Mouse (Mus musculus) midbrain, embryonic 16.5 days (tissue): Measurements from ENCODE around the gene Arhgap27. TPM values are rescaled to one million over a fixed set of nuclear protein-coding genes. Genes with fewer than 3 reads are reported as not detected.
A peak's percentile ranks its signal among the peaks of the same experiment; 100 is the strongest.

ENCODE experiments used
- ATAC-seq: fragments of 200-750 bp; cut with Nextera tagmentation; 2 replicates; pipeline ENCODE4 v1.8.0; 2017; ENCODE audit warnings: moderate TSS enrichment
- H3K27ac ChIP-seq: fragments of 300-500 bp; sonication (generic); 2 replicates; pipeline ENCODE4 v1.5.1; 2014; ENCODE audit warnings: mild to moderate bottlenecking, low read length, mixed read lengths
- H3K27me3 ChIP-seq: fragments of 300-500 bp; sonication (generic); 2 replicates; pipeline ENCODE4 v1.6.1; 2014; ENCODE audit warnings: low read depth, low read length, mixed read lengths; ENCODE audit not compliant: control insufficient read depth, insufficient read depth
- H3K36me3 ChIP-seq: fragments of 300-500 bp; sonication (generic); 2 replicates; pipeline ENCODE4 v1.6.1; 2014; ENCODE audit warnings: mild to moderate bottlenecking, low read length, moderate library complexity, mixed read lengths; ENCODE audit not compliant: control insufficient read depth, insufficient read depth
- H3K4me1 ChIP-seq: fragments of 300-500 bp; sonication (generic); 2 replicates; pipeline ENCODE4 v1.6.1; 2014; ENCODE audit warnings: mild to moderate bottlenecking, low read length, mixed read lengths; ENCODE audit not compliant: control insufficient read depth, insufficient read depth
- H3K4me2 ChIP-seq: fragments of 300-500 bp; sonication (generic); 2 replicates; pipeline ENCODE4 v1.6.1; 2014; ENCODE audit warnings: mild to moderate bottlenecking, low read length, mixed read lengths
- H3K4me3 ChIP-seq: fragments of 300-500 bp; sonication (generic); 2 replicates; pipeline ENCODE4 v1.5.1; 2014; ENCODE audit warnings: low read depth, mild to moderate bottlenecking, low read length, moderate library complexity, mixed read lengths
- H3K9ac ChIP-seq: fragments of 300-500 bp; sonication (generic); 2 replicates; pipeline ENCODE4 v1.6.1; 2014; ENCODE audit warnings: low read depth, low read length, mixed read lengths
- H3K9me3 ChIP-seq: fragments of 300-500 bp; sonication (generic); replicated peaks from 2 replicates; pipeline ENCODE4 v1.6.1; 2014; ENCODE audit warnings: mild to moderate bottlenecking, low read length, mixed read lengths; ENCODE audit not compliant: control insufficient read depth, poor library complexity, severe bottlenecking
- WGBS: fragments of 180-500 bp; shearing (Covaris S2); extraction: QIAGEN DNeasy Blood & Tissue Kit; methylation state at CpG from one replicate; pipeline ENCODE4 v1.1.7; 2014; 5-methylcytosine and 5-hydroxymethylcytosine counted together
- polyA plus RNA-seq: library from polyadenylated mRNA; unstranded; fragments of >200 nt; fragmentation: Nextera tagmentation; extraction: Ambion mirVana; gene quantifications from 2 replicates; pipeline ENCODE4 v1.2.1, GENCODE M21; 2015

Arhgap27 gene
- polyA plus RNA-seq, 1 experiment from 2014 or later = 4.4 TPM

- H3K9ac ChIP-seq = no peak overlapping the region
- H3K27ac ChIP-seq = no peak overlapping the region
- no peak overlapping the region for H3K4me3 ChIP-seq
- H3K4me1 ChIP-seq = 0 out of 2 replicates have a peak, but pooled peaks cover 3% of the 10 kb centered on the region
- H3K9me3 ChIP-seq = no peaks in the 10 kb centered on the region
- ATAC-seq = no peak
- H3K36me3 ChIP-seq = peaks cover 31% of the 10 kb centered on the region
- 88% methylated on average over 4 of the region's 4 CpGs for WGBS
- H3K4me2 ChIP-seq = no peak overlapping the region
- no peaks in the 10 kb centered on the region for H3K27me3 ChIP-seq
These were observed 9.1 kb upstream of the Arhgap27 start for GRCm38 (mm10) chr11:103372561-103372960.

DNA sequence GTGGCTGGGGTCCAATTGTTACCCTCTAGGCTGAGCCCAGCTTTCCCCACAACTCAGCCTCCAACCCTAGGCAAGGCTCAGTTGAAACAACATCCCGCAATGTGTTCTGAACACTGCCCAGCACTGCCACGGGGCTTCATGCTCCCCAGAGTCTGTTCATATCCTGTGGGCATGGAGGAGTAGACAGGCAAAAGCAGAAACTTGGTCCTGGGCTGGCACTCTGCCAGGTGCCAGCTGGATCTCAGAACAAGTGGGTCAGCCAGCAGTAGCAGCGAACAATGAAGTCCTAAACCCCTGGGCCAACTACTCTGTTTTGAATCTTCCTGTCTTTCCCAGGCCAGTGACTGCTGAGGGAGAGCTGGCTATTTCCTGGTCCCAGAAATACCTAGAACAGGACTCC lies 8.6 kb upstream of the Arhgap27 start:
- Histone ChIP-seq H3K27ac (no peak overlapping the region), H3K27me3 (no peaks in the 10 kb centered on the region), H3K4me3 (no peak overlapping the region), H3K4me1 (0 out of 2 replicates have a peak, but pooled peaks cover 3% of the 10 kb centered on the region), H3K9me3 (no peaks in the 10 kb centered on the region), H3K4me2 (no peak overlapping the region), H3K9ac (no peak overlapping the region), H3K36me3 (peaks cover 30% of the 10 kb centered on the region)
- ATAC-seq = no peak
- WGBS = 61% methylated on average over 3 of the region's 3 CpGs

- Histone ChIP-seq H3K9ac (no peak overlapping the region), H3K4me1 (0 out of 2 replicates have a peak, but pooled peaks cover 3% of the 10 kb centered on the region), H3K4me3 (no peak overlapping the region), H3K9me3 (no peaks in the 10 kb centered on the region), H3K27me3 (no peaks in the 10 kb centered on the region), H3K36me3 (peaks cover 31% of the 10 kb centered on the region), H3K27ac (no peak overlapping the region), H3K4me2 (no peak overlapping the region)
- ATAC-seq = no peak
- WGBS = 86% methylated on average over 3 of the region's 3 CpGs
These were observed 7.7 kb upstream of the Arhgap27 start for GRCm38 (mm10) chr11:103371222-103371539.

- no peak overlapping the region for H3K9ac ChIP-seq
- no peak overlapping the region for H3K4me3 ChIP-seq
- H3K9me3 ChIP-seq = no peaks in the 10 kb centered on the region
- peaks cover 29% of the 10 kb centered on the region for H3K36me3 ChIP-seq
- 94% methylated on average over 9 of the region's 9 CpGs for WGBS
- no peak overlapping the region for H3K27ac ChIP-seq
- no peak overlapping the region for H3K4me2 ChIP-seq
- no peak for ATAC-seq
- H3K4me1 ChIP-seq = 0 out of 2 replicates have a peak, but pooled peaks cover 3% of the 10 kb centered on the region
- H3K27me3 ChIP-seq = peaks cover 2% of the 10 kb centered on the region; the same call in 1 of the 2 replicates
These were observed 7.1 kb upstream of the Arhgap27 start for GRCm38 (mm10) chr11:103370397-103371221.

DNA sequence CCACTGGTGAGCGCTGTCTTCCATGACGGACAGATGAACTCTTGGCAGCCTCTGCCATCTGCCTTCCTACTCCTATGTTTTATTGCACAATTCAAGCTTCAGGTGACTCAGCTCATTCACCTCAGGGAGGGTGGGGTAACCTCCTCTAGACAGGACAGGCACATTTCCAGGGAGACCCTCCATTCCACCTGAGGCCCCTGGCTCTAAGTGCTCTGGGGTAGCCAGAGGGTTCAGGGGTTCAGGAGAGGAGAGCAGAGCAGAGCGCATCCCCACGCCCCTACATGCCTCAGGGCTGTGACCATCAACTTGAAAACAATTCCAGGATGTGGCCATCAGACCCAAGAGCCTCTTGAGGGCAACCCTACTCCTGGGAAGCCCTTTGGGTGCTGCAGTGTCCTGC lies 2.0 kb upstream of the Arhgap27 start:
- no peak overlapping the region for H3K4me3 ChIP-seq
- 97% methylated on average over 4 of the region's 4 CpGs for WGBS
- H3K36me3 ChIP-seq = peaks cover 20% of the 10 kb centered on the region
- no peak for ATAC-seq
- H3K27ac ChIP-seq = no peak overlapping the region
- H3K9me3 ChIP-seq = no peaks in the 10 kb centered on the region
- H3K4me2 ChIP-seq = no peak overlapping the region
- H3K9ac ChIP-seq = no peak overlapping the region
- H3K27me3 ChIP-seq = peaks cover 39% of the 10 kb centered on the region
- peaks cover 20% of the 10 kb centered on the region for H3K4me1 ChIP-seq

DNA sequence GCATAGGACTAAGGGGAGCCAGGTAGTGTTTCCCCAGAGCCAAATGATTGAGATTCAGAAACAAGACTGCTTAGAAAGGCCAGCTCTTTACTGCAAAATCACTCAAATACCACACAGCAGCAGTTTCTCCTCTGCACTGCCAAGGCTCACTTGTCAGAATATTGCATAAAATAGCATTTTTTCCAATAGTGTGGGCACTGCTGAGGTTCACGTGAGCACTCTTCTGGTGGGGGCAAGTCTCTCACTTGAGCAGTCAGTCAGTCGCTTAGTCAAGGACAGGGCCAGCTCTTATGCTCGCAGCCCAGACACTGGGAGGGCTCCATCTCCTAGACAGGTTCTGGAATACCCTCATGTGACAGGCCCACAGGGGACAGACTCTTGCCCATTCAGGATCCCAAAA lies 1.5 kb upstream of the Arhgap27 start:
- 82% methylated on average over 3 of the region's 3 CpGs for WGBS
- H3K9me3 ChIP-seq = no peaks in the 10 kb centered on the region
- no peak overlapping the region for H3K4me3 ChIP-seq
- H3K27ac ChIP-seq = no peak overlapping the region
- H3K36me3 ChIP-seq = peaks cover 15% of the 10 kb centered on the region
- ATAC-seq = no peak
- peaks cover 23% of the 10 kb centered on the region for H3K4me1 ChIP-seq
- no peak overlapping the region for H3K9ac ChIP-seq
- H3K27me3 ChIP-seq = peaks cover 43% of the 10 kb centered on the region
- no peak overlapping the region for H3K4me2 ChIP-seq

- WGBS = 26% methylated on average over 5 of the region's 5 CpGs
- H3K9me3 ChIP-seq = no peaks in the 10 kb centered on the region
- H3K36me3 ChIP-seq = peaks cover 14% of the 10 kb centered on the region
- no peak overlapping the region for H3K27ac ChIP-seq
- no peak overlapping the region for H3K4me2 ChIP-seq
- H3K4me3 ChIP-seq = no peak overlapping the region
- peaks cover 45% of the 10 kb centered on the region for H3K27me3 ChIP-seq
- no peak overlapping the region for H3K9ac ChIP-seq
- peaks cover 26% of the 10 kb centered on the region for H3K4me1 ChIP-seq
- ATAC-seq = no peak
These were observed 843 bp upstream of the Arhgap27 start for GRCm38 (mm10) chr11:103364335-103364734.

GRCm38 (mm10) chr11:103362521-103363181 lies 841 bp downstream of the Arhgap27 start:
- H3K4me2 ChIP-seq = peak overlapping the region; percentile 59
- peak overlapping the region; percentile 59 for H3K9ac ChIP-seq
- H3K9me3 ChIP-seq = no peaks in the 10 kb centered on the region
- 0% methylated on average over 33 of the region's 33 CpGs for WGBS
- peaks cover 9% of the 10 kb centered on the region for H3K36me3 ChIP-seq
- H3K27me3 ChIP-seq = peaks cover 50% of the 10 kb centered on the region
- H3K4me3 ChIP-seq = peak overlapping the region; percentile 38
- ATAC-seq = no peak
- peaks cover 28% of the 10 kb centered on the region for H3K4me1 ChIP-seq
- 0 out of 2 replicates have a peak overlapping the region, but pooled peaks have one; percentile 34 for H3K27ac ChIP-seq

DNA sequence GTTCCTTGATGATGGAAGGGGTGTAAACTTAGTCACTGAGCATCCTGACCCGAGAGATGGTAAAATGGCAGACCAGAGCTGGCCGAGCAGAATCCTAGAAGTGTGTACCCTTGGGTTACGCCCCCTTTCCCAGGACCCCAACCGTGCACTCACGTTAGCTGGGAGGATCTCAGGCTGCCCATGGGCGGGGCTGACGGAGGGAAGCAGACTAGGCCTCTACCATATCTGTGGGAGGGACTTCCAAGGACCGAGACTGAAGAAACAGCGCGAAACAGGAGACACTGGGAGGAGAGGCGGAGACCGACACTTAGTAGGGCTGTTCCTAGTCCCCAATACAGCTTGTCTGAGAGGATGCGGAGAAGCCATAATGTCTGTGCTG lies 1.4 kb downstream of the Arhgap27 start:
- H3K27me3 ChIP-seq = peaks cover 51% of the 10 kb centered on the region
- peak overlapping the region; percentile 38 for H3K4me3 ChIP-seq
- no peak overlapping the region for H3K9ac ChIP-seq

More for the DNA sequence above, 1.4 kb downstream of the Arhgap27 start:
- Histone ChIP-seq H3K4me2 (peak overlapping the region; percentile 59), H3K36me3 (peaks cover 5% of the 10 kb centered on the region), H3K9me3 (no peaks in the 10 kb centered on the region), H3K27ac (no peak overlapping the region), H3K4me1 (peaks cover 28% of the 10 kb centered on the region)
- 4% methylated on average over 13 of the region's 13 CpGs for WGBS
- ATAC-seq = no peak
